Mouse (Mus musculus) MEL (cell line): ENCODE measurements around the gene Gm28053. TPM values are rescaled to one million over a fixed set of nuclear protein-coding genes. Genes with fewer than 3 reads are reported as not detected.
A peak's percentile ranks its signal among the peaks of the same experiment; 100 is the strongest.

Experiments used
- DNase-seq: peaks from one replicate; pipeline ENCODE4 v3.0.0; 2011; ENCODE audit warnings: low read depth, low spot score
- H3K27ac ChIP-seq: 2 replicates; pipeline ENCODE4 v1.5.1; 2012; ENCODE audit warnings: low read depth, mild to moderate bottlenecking, control low read depth, low read length, moderate library complexity; ENCODE audit not compliant: control insufficient read depth
- H3K27me3 ChIP-seq, 2 experiments: fragments of 150-350 bp in 1 of 2; sonication (generic) in 1 of 2; 2 replicates each; pipeline ENCODE4 v1.6.1; 2012; ENCODE audit warnings: low read length in 2 of 2, mild to moderate bottlenecking in 2 of 2, improper control_type of control experiment in 1 of 2, moderate library complexity in 1 of 2; ENCODE audit not compliant: insufficient read depth in 2 of 2, control insufficient read depth in 1 of 2
- H3K36me3 ChIP-seq, 2 experiments: 2 replicates each; pipeline ENCODE4 v1.6.1; 2012 to 2014; ENCODE audit warnings: low read length in 2 of 2, improper control_type of control experiment in 1 of 2, inconsistent platforms in 1 of 2, mild to moderate bottlenecking in 1 of 2; ENCODE audit not compliant: insufficient read depth in 2 of 2, control insufficient read depth in 1 of 2
- H3K4me1 ChIP-seq, 2 experiments: fragments of 150-350 bp in 1 of 2; sonication (generic) in 1 of 2; 2 replicates each; pipeline ENCODE4 v1.6.1; 2012; ENCODE audit warnings: low read length in 2 of 2, improper control_type of control experiment in 1 of 2, mild to moderate bottlenecking in 1 of 2; ENCODE audit not compliant: insufficient read depth in 2 of 2, control insufficient read depth in 1 of 2
- H3K4me3 ChIP-seq, 2 experiments: fragments of 150-350 bp in 1 of 2; sonication (generic) in 1 of 2; 2 replicates each; pipeline ENCODE4 v1.5.1; 2012; ENCODE audit warnings: low read depth in 2 of 2, low read length in 2 of 2, mild to moderate bottlenecking in 2 of 2, moderate library complexity in 2 of 2, control low read depth in 1 of 2, improper control_type of control experiment in 1 of 2; ENCODE audit not compliant: control insufficient read depth in 1 of 2, insufficient read depth in 1 of 2
- H3K79me2 ChIP-seq: 2 replicates; pipeline ENCODE4 v1.6.1; 2012; ENCODE audit warnings: mild to moderate bottlenecking, low read length, moderate library complexity; ENCODE audit not compliant: control insufficient read depth, poor library complexity, insufficient read depth
- H3K9ac ChIP-seq: 2 replicates; pipeline ENCODE4 v1.6.1; 2012; ENCODE audit warnings: low read depth, mild to moderate bottlenecking, control low read depth, low read length, moderate library complexity; ENCODE audit not compliant: control insufficient read depth, poor library complexity, severe bottlenecking
- H3K9me3 ChIP-seq: fragments of 150-350 bp; sonication (generic); replicated peaks from 2 replicates; pipeline ENCODE4 v1.6.1; 2012; ENCODE audit warnings: mild to moderate bottlenecking, low read length, improper control_type of control experiment, moderate library complexity; ENCODE audit not compliant: insufficient read depth
- BHLHE40 ChIP-seq: IDR thresholded peaks from 2 replicates; pipeline ENCODE4 v1.6.1; 2012; ENCODE audit warnings: low read depth, mild to moderate bottlenecking, inconsistent platforms, low read length, improper control_type of control experiment, borderline replicate concordance
- CHD1 ChIP-seq: IDR thresholded peaks from 2 replicates; pipeline ENCODE4 v1.6.1; 2012; ENCODE audit warnings: low read depth, mild to moderate bottlenecking, inconsistent platforms, low read length, improper control_type of control experiment
- CHD2 ChIP-seq: IDR thresholded peaks from 2 replicates; pipeline ENCODE4 v1.6.1; 2011; ENCODE audit warnings: low read length, improper control_type of control experiment
- ELF1 ChIP-seq: IDR thresholded peaks from 2 replicates; pipeline ENCODE4 v1.6.1; 2014; ENCODE audit warnings: low read depth, mild to moderate bottlenecking, inconsistent platforms, low read length, improper control_type of control experiment, moderate library complexity
- HCFC1 ChIP-seq: IDR thresholded peaks from 2 replicates; pipeline ENCODE4 v1.6.1; 2012; ENCODE audit warnings: low read depth, mild to moderate bottlenecking, inconsistent platforms, low read length, improper control_type of control experiment, moderate library complexity
- JUND ChIP-seq: IDR thresholded peaks from 2 replicates; pipeline ENCODE4 v1.6.1; 2011; ENCODE audit warnings: low read depth, mild to moderate bottlenecking, improper control_type of control experiment, low read length
- KAT2A ChIP-seq: conservative IDR thresholded peaks from 2 replicates; pipeline ENCODE4 v1.6.1; 2012; ENCODE audit warnings: low read depth, low read length, improper control_type of control experiment, inconsistent platforms
- MAZ ChIP-seq: IDR thresholded peaks from 2 replicates; pipeline ENCODE4 v1.6.1; 2012; ENCODE audit warnings: low read depth, mild to moderate bottlenecking, inconsistent platforms, low read length, improper control_type of control experiment
- MYB ChIP-seq: IDR thresholded peaks from 2 replicates; pipeline ENCODE4 v1.6.1; 2011; ENCODE audit warnings: mild to moderate bottlenecking, low read depth, low read length, improper control_type of control experiment
- NELFE ChIP-seq: IDR thresholded peaks from 2 replicates; pipeline ENCODE4 v1.6.1; 2011; ENCODE audit warnings: low read depth, low read length, improper control_type of control experiment
- POLR2AphosphoS5 ChIP-seq: IDR thresholded peaks from 2 replicates; pipeline ENCODE4 v1.6.1; 2012; ENCODE audit warnings: low read depth, borderline replicate concordance, mild to moderate bottlenecking, inconsistent platforms, low read length, moderate library complexity, mixed read lengths
- RCOR1 ChIP-seq: IDR thresholded peaks from 2 replicates; pipeline ENCODE4 v1.6.1; 2012; ENCODE audit warnings: low read depth, mild to moderate bottlenecking, inconsistent platforms, low read length, improper control_type of control experiment
- TAL1 ChIP-seq: IDR thresholded peaks from 2 replicates; pipeline ENCODE4 v1.6.1; 2012; ENCODE audit warnings: mild to moderate bottlenecking, inconsistent platforms, low read length, moderate library complexity, mixed read lengths
- UBTF ChIP-seq: IDR thresholded peaks from 2 replicates; pipeline ENCODE4 v1.6.1; 2012; ENCODE audit warnings: low read depth, mild to moderate bottlenecking, inconsistent platforms, low read length, improper control_type of control experiment, moderate library complexity, borderline replicate concordance; ENCODE audit not compliant: insufficient read depth
- USF2 ChIP-seq, 2 experiments: IDR thresholded peaks; 2 replicates each; pipeline ENCODE4 v1.6.1; 2011 to 2012; ENCODE audit warnings: improper control_type of control experiment in 2 of 2, low read length in 2 of 2, borderline replicate concordance in 1 of 2, inconsistent platforms in 1 of 2, low read depth in 1 of 2, mild to moderate bottlenecking in 1 of 2; ENCODE audit not compliant: insufficient read depth in 1 of 2
- ZC3H11A ChIP-seq: IDR thresholded peaks from 2 replicates; pipeline ENCODE4 v1.6.1; 2012; ENCODE audit warnings: low read depth, mild to moderate bottlenecking, inconsistent platforms, low read length, improper control_type of control experiment
- ZMIZ1 ChIP-seq: IDR thresholded peaks from 2 replicates; pipeline ENCODE4 v1.6.1; 2012; ENCODE audit warnings: low read depth, mild to moderate bottlenecking, inconsistent platforms, low read length, improper control_type of control experiment, moderate library complexity
- ZNF384 ChIP-seq: IDR thresholded peaks from 2 replicates; pipeline ENCODE4 v1.6.1; 2012; ENCODE audit warnings: low read depth, mild to moderate bottlenecking, inconsistent platforms, low read length, improper control_type of control experiment
- polyA plus RNA-seq, 2 experiments: library from polyadenylated mRNA; stranded (reverse) in 1 of 2; unstranded in 1 of 2; fragments of >175 nt in 1 of 2; fragments of >200 nt in 1 of 2; gene quantifications; 2 replicates each; pipeline versions ENCODE4 v1.2.1 to v1.2.4; 2012; ENCODE audit warnings: low replicate concordance in 2 of 2, low read depth in 1 of 2; ENCODE audit not compliant: insufficient read length in 2 of 2, insufficient read depth in 1 of 2, missing spikeins in 1 of 2
- total RNA-seq: library from RNA; depleted of rRNA; stranded (reverse); fragments of 300-350 nt; gene quantifications from 2 replicates; pipeline ENCODE4 v1.2.3, GENCODE M21; 2012

Gm28053 gene
- total and polyA plus RNA-seq, 3 experiments = not detected

GRCm38 (mm10) chr6:48674291-48675058, 43.9 kb upstream of the Gm28053 start:
- peak; percentile 2 for DNase-seq
- no peaks in the 10 kb centered on the region for H3K9me3 ChIP-seq
- H3K79me2 ChIP-seq = 0 out of 2 replicates have a peak, but pooled peaks cover 2% of the 10 kb centered on the region
- H3K27ac ChIP-seq = no peak overlapping the region
- H3K9ac ChIP-seq = no peak overlapping the region
- no peak overlapping the region for H3K4me3 ChIP-seq
- TF ChIP-seq CHD1 (no peak), ZMIZ1 (no peak), ZC3H11A (no peak), UBTF (no peak), BHLHE40 (no peak), ELF1 (no peak), POLR2AphosphoS5 (no peak), JUND (no peak), CHD2 (no peak), KAT2A (no peak), RCOR1 (no peak), NELFE (no peak), TAL1 (no peak), MAZ (no peak), USF2 (IDR thresholded peaks at IDR 0.05; ENCODE audit: borderline replicate concordance in 1 of 2, insufficient read depth in 1 of 2, low read depth in 1 of 2, low read length in 2 of 2) (no peak)
- TF ChIP-seq, all 39 proteins: peak for 0
- Histone ChIP-seq H3K36me3 (no peaks in the 10 kb centered on the region; a peak in 1 of 4 replicates), H3K27me3 (no peaks in the 10 kb centered on the region), H3K4me1 (no peaks in the 10 kb centered on the region)

GRCm38 (mm10) chr6:48675400-48675930, 42.9 kb upstream of the Gm28053 start:
- peak overlapping the region; percentile 77 for H3K27ac ChIP-seq
- H3K4me3 ChIP-seq = peak overlapping the region; percentile 69 to 87
- no peaks in the 10 kb centered on the region for H3K9me3 ChIP-seq
- no peaks in the 10 kb centered on the region; a peak in 1 of 4 replicates for H3K36me3 ChIP-seq
- H3K9ac ChIP-seq = peak overlapping the region; percentile 74
- no peak for DNase-seq
- 0 out of 2 replicates have a peak, but pooled peaks cover 2% of the 10 kb centered on the region for H3K79me2 ChIP-seq
- H3K4me1 ChIP-seq = no peaks in the 10 kb centered on the region
- no peaks in the 10 kb centered on the region for H3K27me3 ChIP-seq
- TF ChIP-seq MYB (no peak), HCFC1 (0 out of 2 replicates have a peak, but pooled peaks have one; percentile 11), ZNF384 (peak; percentile 46; the same call in 1 of the 2 replicates)
